Mouse (Mus musculus) MEL (cell line): ENCODE data around the gene Plcg1.

Experiments used
- CHD2 ChIP-seq: IDR thresholded peaks from 2 replicates; pipeline ENCODE4 v1.6.1; 2011; ENCODE audit warnings: low read length, improper control_type of control experiment
- CTCF ChIP-seq, 3 experiments: IDR thresholded peaks in 2 of 3; conservative IDR thresholded peaks in 1 of 3; 2 replicates each; pipeline ENCODE4 v1.5.1; 2011 to 2012; ENCODE audit warnings: low read length in 3 of 3, low read depth in 2 of 3, mild to moderate bottlenecking in 2 of 3, improper control_type of control experiment in 1 of 3, inconsistent platforms in 1 of 3, mixed read lengths in 1 of 3, moderate library complexity in 1 of 3; ENCODE audit not compliant: control insufficient read depth in 1 of 3, insufficient read depth in 1 of 3, poor library complexity in 1 of 3, severe bottlenecking in 1 of 3
- EP300 ChIP-seq, 2 experiments: IDR thresholded peaks; 2 replicates each; pipeline ENCODE4 v1.6.1; 2011; ENCODE audit warnings: improper control_type of control experiment in 2 of 2, low read length in 2 of 2, low read depth in 1 of 2, mild to moderate bottlenecking in 1 of 2
- POLR2AphosphoS2 ChIP-seq: IDR thresholded peaks from 2 replicates; pipeline ENCODE4 v1.6.1; 2011; ENCODE audit warnings: low read length, improper control_type of control experiment
- TAL1 ChIP-seq: IDR thresholded peaks from 2 replicates; pipeline ENCODE4 v1.6.1; 2012; ENCODE audit warnings: mild to moderate bottlenecking, inconsistent platforms, low read length, moderate library complexity, mixed read lengths
- UBTF ChIP-seq: IDR thresholded peaks from 2 replicates; pipeline ENCODE4 v1.6.1; 2012; ENCODE audit warnings: low read depth, mild to moderate bottlenecking, inconsistent platforms, low read length, improper control_type of control experiment, moderate library complexity, borderline replicate concordance; ENCODE audit not compliant: insufficient read depth

GRCm38 (mm10) chr2:160742161-160742609, 11.1 kb downstream of the Plcg1 start:
- TF ChIP-seq TAL1 (no peak), CHD2 (no peak), POLR2AphosphoS2 (no peak), EP300 (IDR thresholded peaks at IDR 0.05; ENCODE audit: low read depth in 1 of 2, low read length in 2 of 2) (no peak), UBTF (no peak), CTCF (IDR thresholded peaks at IDR 0.05 in 2 of 3, conservative IDR thresholded peaks at IDR 0.05 in 1 of 3; ENCODE audit: control insufficient read depth in 1 of 3, insufficient read depth in 1 of 3, low read depth in 2 of 3, low read length in 3 of 3, poor library complexity in 1 of 3, severe bottlenecking in 1 of 3) (no peak)
